Mouse (Mus musculus): Measurements from ENCODE around the gene Zfp865. TPM values are rescaled to one million over a fixed set of nuclear protein-coding genes. Genes with fewer than 3 reads are reported as not detected.
A peak's percentile ranks its signal among the peaks of the same experiment; 100 is the strongest.

Gene Zfp865
- total and polyA plus RNA-seq, 3 experiments = 4.0 to 21.0 (median 12.3) TPM

- H3K27me3 ChIP-seq (replicated peaks) = no peaks in the 10 kb centered on the region
- H3K9me3 ChIP-seq (replicated peaks; ENCODE audit: low read length) = peaks cover 16% of the 10 kb centered on the region
- in situ Hi-C loops (cut with MboI; ENCODE audit: low pct_ligation_motif_present, low pct_unique_long_range_greater_than_20kb, low sequenced_read_pairs) (no loop called here), dilution Hi-C loops (cut with MboI; ENCODE audit: extremely low pct_ligation_motif_present, extremely low pct_unique_long_range_greater_than_20kb, low sequenced_read_pairs) (no loop called here)
- no peak overlapping the region for H3K27ac ChIP-seq (ENCODE audit: insufficient read depth, low read depth)
- H3K4me1 ChIP-seq (ENCODE audit: control insufficient read depth in 1 of 2, insufficient read depth in 2 of 2) = peaks cover 0 to 13% of the 10 kb centered on the region in 2 experiments; a peak in 2 of 4 replicates
- no peaks in the 10 kb centered on the region for H3K79me2 ChIP-seq (replicated peaks; ENCODE audit: control insufficient read depth, extremely low read depth, insufficient read depth, poor library complexity, severe bottlenecking)
- peak overlapping the region; percentile 74 to 77 (median 75) for H3K4me3 ChIP-seq (replicated peaks in 1 of 3; ENCODE audit: low read depth in 2 of 3, low read length in 2 of 3, poor library complexity in 1 of 3)
- peak overlapping the region; percentile 91 for H3K9ac ChIP-seq (ENCODE audit: insufficient read depth, low read depth)
- no peak for DNase-seq (ENCODE audit: extremely low read depth)
- TF ChIP-seq MYC (IDR thresholded peaks at IDR 0.05; ENCODE audit: low read depth, low read length) (no peak), ZKSCAN1 (IDR thresholded peaks at IDR 0.05; ENCODE audit: borderline replicate concordance, low read depth, low read length) (no peak), MAFK (IDR thresholded peaks at IDR 0.05; ENCODE audit: insufficient replicate concordance, low read length) (no peak), TBP (conservative IDR thresholded peaks at IDR 0.05; ENCODE audit: low read depth, low read length) (no peak), JUN (IDR thresholded peaks at IDR 0.05; ENCODE audit: insufficient read depth, low read depth, low read length) (no peak), BHLHE40 (IDR thresholded peaks at IDR 0.05; ENCODE audit: low read depth, low read length) (no peak), MEF2A (IDR thresholded peaks at IDR 0.05; ENCODE audit: borderline replicate concordance, low read depth, low read length) (no peak), USF1 (IDR thresholded peaks at IDR 0.05; ENCODE audit: low read depth, low read length) (no peak), TCF12 (IDR thresholded peaks at IDR 0.05; ENCODE audit: low read depth, low read length) (no peak), IRF4 (IDR thresholded peaks at IDR 0.05; ENCODE audit: low read depth, low read length) (no peak), POLR2AphosphoS2 (IDR thresholded peaks at IDR 0.05; ENCODE audit: low read depth, low read length) (no peak), CHD2 (IDR thresholded peaks at IDR 0.05; ENCODE audit: low read length) (no peak), RCOR1 (conservative IDR thresholded peaks at IDR 0.05; ENCODE audit: low read depth, low read length) (no peak), EP300 (IDR thresholded peaks at IDR 0.05; ENCODE audit: low read length) (no peak), CTCF (conservative IDR thresholded peaks at IDR 0.05 in 1 of 2, IDR thresholded peaks at IDR 0.05 in 1 of 2; ENCODE audit: low read depth in 2 of 2, low read length in 2 of 2) (no peak), SIN3A (IDR thresholded peaks at IDR 0.05; ENCODE audit: low read length) (no peak), USF2 (conservative IDR thresholded peaks at IDR 0.05; ENCODE audit: low read depth, low read length) (no peak), HCFC1 (IDR thresholded peaks at IDR 0.05; ENCODE audit: low read depth, low read length) (no peak), JUND (conservative IDR thresholded peaks at IDR 0.05; ENCODE audit: low read depth, low read length) (no peak), ZC3H11A (IDR thresholded peaks at IDR 0.05; ENCODE audit: low read depth, low read length) (no peak)
- peak overlapping the region; percentile 73 for H3K4me2 ChIP-seq (ENCODE audit: insufficient read depth, low read depth, poor library complexity, severe bottlenecking)
- peaks cover 11 to 23% of the 10 kb centered on the region in 2 experiments for H3K36me3 ChIP-seq (replicated peaks in 1 of 2; ENCODE audit: control insufficient read depth in 1 of 2, insufficient read depth in 1 of 2, low read length in 1 of 2)
Observed at GRCm38 (mm10) chr7:4995268-4996002, 24.7 kb upstream of the Zfp865 start.
